In the genomic region with DNA sequence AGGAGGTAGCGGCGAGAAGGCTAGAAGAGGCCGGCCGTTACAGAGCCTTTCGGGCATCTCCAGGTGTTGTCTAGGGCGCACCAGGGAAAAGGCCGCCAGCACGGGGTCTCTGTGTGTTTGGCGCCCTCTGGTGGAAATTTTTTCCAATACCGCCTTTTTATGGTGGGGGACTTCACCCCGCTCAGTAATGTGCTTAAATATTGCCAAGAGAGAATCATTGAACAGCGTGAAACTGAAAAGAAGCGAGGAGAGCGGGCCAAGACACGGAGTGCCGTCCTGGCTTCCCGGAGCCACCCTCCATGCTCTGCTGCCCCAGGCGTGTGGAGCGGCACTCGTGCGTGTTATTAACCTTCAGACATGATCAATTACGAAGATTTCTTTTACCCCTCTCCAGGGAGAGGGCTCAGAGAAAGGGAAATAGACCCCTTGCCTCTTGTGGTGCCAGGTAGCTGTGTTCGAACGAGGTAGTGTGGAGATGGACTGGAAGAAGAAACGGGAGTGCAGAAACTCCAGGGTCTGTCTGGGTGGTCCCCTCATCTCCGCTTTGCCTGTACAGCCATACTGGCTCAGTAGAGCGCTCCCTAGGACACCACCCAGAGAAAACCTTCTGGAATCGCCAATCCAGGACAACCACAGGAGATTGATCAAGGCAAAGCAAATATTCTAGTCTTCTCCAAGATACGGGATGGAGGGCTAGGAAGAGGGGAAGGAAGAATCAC, we compare ENCODE assay signal across 8 mouse cellular contexts. TPM values are rescaled to one million over a fixed set of nuclear protein-coding genes. Genes with fewer than 3 reads are reported as not detected.
DNase-seq lines count a peak whose midpoint lies in the region; ATAC-seq and TF ChIP-seq lines count a peak whose summit lies in the region.

No protein-coding gene starts in this region.

- no peak for ATAC-seq in CD4-positive, CD25-positive, alpha-beta regulatory T cell, adult 4 months

- no peaks in the 10 kb centered on the region for H3K79me2 ChIP-seq in C2C12 (ENCODE audit: control insufficient read depth, insufficient read depth)

- peaks cover 52% of the 10 kb centered on the region for H3K4me1 ChIP-seq in heart, embryonic 10.5 days

- peak; percentile 59 for DNase-seq in CD4-positive, CD25-positive, alpha-beta regulatory T cell, adult 2 months (ENCODE audit: low read depth, low spot score)
- peak; percentile 76 to 78 for DNase-seq in cerebellum, postnatal 14 days
- peak; percentile 80 for DNase-seq in heart, embryonic 10.5 days (ENCODE audit: low spot score)
- peak; percentile 72 for DNase-seq in kidney, postnatal 10 days
- DNase-seq in lung, postnatal 14 days: peak; percentile 62
- peak; percentile 73 for DNase-seq in right cerebral cortex, postnatal 4 days

- no peaks in the 10 kb centered on the region for H3K79me3 ChIP-seq in C2C12 (ENCODE audit: low read depth)

- peaks cover 46% of the 10 kb centered on the region for H3K27me3 ChIP-seq in C2C12 (ENCODE audit: control insufficient read depth, insufficient read depth, insufficient read length)
- H3K27me3 ChIP-seq in heart, embryonic 10.5 days (ENCODE audit: insufficient read depth, poor library complexity, severe bottlenecking): peaks cover 83% of the 10 kb centered on the region

- peak; percentile 21 for TF ChIP-seq CTCF in C2C12 (IDR thresholded peaks at IDR 0.05; ENCODE audit: control insufficient read depth, insufficient read depth, insufficient read length)

- H3ac ChIP-seq in C2C12 (ENCODE audit: control insufficient read depth, insufficient read length, low read depth): no peak overlapping the region

- no peaks in the 10 kb centered on the region for H3K9me3 ChIP-seq in heart, embryonic 10.5 days

- H3K27ac ChIP-seq in heart, embryonic 10.5 days: no peak overlapping the region

- no peaks in the 10 kb centered on the region for H3K36me3 ChIP-seq in C2C12 (ENCODE audit: control insufficient read depth, insufficient read depth)
- no peaks in the 10 kb centered on the region for H3K36me3 ChIP-seq in heart, embryonic 10.5 days

- H3K4me3 ChIP-seq in C2C12 (ENCODE audit: insufficient read depth, poor library complexity, severe bottlenecking): no peak overlapping the region
- peak overlapping the region; percentile 53; the same call in 1 of the 2 replicates for H3K4me3 ChIP-seq in heart, embryonic 10.5 days

- under 1% methylated on average over 29 of the region's 29 CpGs for WGBS in heart, embryonic 10.5 days

TF ChIP-seq in C2C12, 6 proteins besides CTCF, POLR2A, EP300 and RAD21:
- TF ChIP-seq FOSL1 (IDR thresholded peaks at IDR 0.05; ENCODE audit: insufficient read depth, low read length, poor library complexity, severe bottlenecking): no peak

RNA-seq across cellular contexts. Expression of gene Gad1, which starts 8.4 kb away (rescaled TPM):
- polyA plus RNA-seq in CD4-positive, CD25-positive, alpha-beta regulatory T cell, adult 4 months (2017; shearing (Covaris generic)): under 1 TPM in 1 of 2 experiments, not detected in 1; 0.33 TPM
- polyA plus RNA-seq in C2C12 (2012; fragmentation: generic; extraction: Trizol): not detected
- polyA plus RNA-seq in heart, embryonic 10.5 days (2016; fragmentation: Nextera tagmentation; extraction: Ambion mirVana): 0.15 TPM in 1 of 2 replicates, not detected in the other

RNA-seq across cellular contexts. Expression of gene Erich2, which starts 52.6 kb away (rescaled TPM):
- not detected for polyA plus RNA-seq in CD4-positive, CD25-positive, alpha-beta regulatory T cell, adult 4 months (2017; shearing (Covaris generic))
- polyA plus RNA-seq in C2C12 (2012; fragmentation: generic; extraction: Trizol): 0.09 TPM
- polyA plus RNA-seq in heart, embryonic 10.5 days (2016; fragmentation: Nextera tagmentation; extraction: Ambion mirVana): 0.41 and 0.57 TPM in 2 replicates
